Mouse (Mus musculus) neural tube, embryonic 12.5 days (tissue): Measurements from ENCODE around the gene Gm20388. TPM values are rescaled to one million over a fixed set of nuclear protein-coding genes. Genes with fewer than 3 reads are reported as not detected.
"Not testable (repeated sequence)": the region's sequence is repeated elsewhere in the genome, so short reads cannot be mapped to it uniquely, and the experiment has no call there.

Experiments
- ATAC-seq: fragments of 200-750 bp; cut with Nextera tagmentation; 2 replicates; pipeline ENCODE4 v1.8.0; 2017; ENCODE audit warnings: low read depth, mild to moderate bottlenecking, moderate TSS enrichment, moderate library complexity; ENCODE audit not compliant: low FRiP score
- H3K27ac ChIP-seq: fragments of 300-500 bp; sonication (generic); 2 replicates; pipeline ENCODE4 v1.5.1; 2016
- H3K27me3 ChIP-seq: fragments of 300-500 bp; sonication (generic); replicated peaks from 2 replicates; pipeline ENCODE4 v1.6.1; 2016; ENCODE audit warnings: mild to moderate bottlenecking
- H3K36me3 ChIP-seq: fragments of 300-500 bp; sonication (generic); 2 replicates; pipeline ENCODE4 v1.6.1; 2016; ENCODE audit warnings: mild to moderate bottlenecking
- H3K4me1 ChIP-seq: fragments of 300-500 bp; sonication (generic); 2 replicates; pipeline ENCODE4 v1.6.1; 2016
- H3K4me2 ChIP-seq: fragments of 300-500 bp; sonication (generic); replicated peaks from 2 replicates; pipeline ENCODE4 v1.6.1; 2016; ENCODE audit warnings: mild to moderate bottlenecking
- H3K4me3 ChIP-seq: fragments of 300-500 bp; sonication (generic); 2 replicates; pipeline ENCODE4 v1.5.1; 2016
- H3K9ac ChIP-seq: fragments of 300-500 bp; sonication (generic); 2 replicates; pipeline ENCODE4 v1.6.1; 2016; ENCODE audit warnings: mild to moderate bottlenecking
- H3K9me3 ChIP-seq: fragments of 300-500 bp; sonication (generic); 2 replicates; pipeline ENCODE4 v1.6.1; 2016; ENCODE audit warnings: mild to moderate bottlenecking
- WGBS: fragments of 180-500 bp; shearing (Covaris S2); methylation state at CpG from one replicate; pipeline ENCODE4 v1.1.7; 2016; 5-methylcytosine and 5-hydroxymethylcytosine counted together
- polyA plus RNA-seq: library from polyadenylated mRNA; unstranded; fragments of >200 nt; fragmentation: Nextera tagmentation; extraction: Ambion mirVana; gene quantifications from 2 replicates; pipeline ENCODE4 v1.2.1, GENCODE M21; 2016

Gm20388 gene
- polyA plus RNA-seq, 1 experiment from 2014 or later = not detected

- Histone ChIP-seq H3K27ac (no peak overlapping the region), H3K4me1 (peaks cover 36% of the 10 kb centered on the region), H3K9me3 (no peaks in the 10 kb centered on the region), H3K4me3 (no peak overlapping the region), H3K27me3 (no peaks in the 10 kb centered on the region), H3K36me3 (peaks cover 40% of the 10 kb centered on the region), H3K4me2 (no peak overlapping the region), H3K9ac (no peak overlapping the region)
- ATAC-seq = no peak
- 95% methylated on average over 16 of the region's 16 CpGs for WGBS
Measured at GRCm38 (mm10) chr8:122569996-122570395, 2659.4 kb downstream of the Gm20388 start.

- H3K36me3 ChIP-seq = peaks cover 40% of the 10 kb centered on the region
- no peak overlapping the region for H3K4me3 ChIP-seq
- H3K9ac ChIP-seq = no peak overlapping the region
- H3K27me3 ChIP-seq = no peaks in the 10 kb centered on the region
- peaks cover 48% of the 10 kb centered on the region for H3K4me1 ChIP-seq
- ATAC-seq = no peak
- H3K9me3 ChIP-seq = no peaks in the 10 kb centered on the region
- no peak overlapping the region for H3K4me2 ChIP-seq
- no peak overlapping the region for H3K27ac ChIP-seq
- 97% methylated on average over 11 of the region's 11 CpGs for WGBS
Measured at GRCm38 (mm10) chr8:122571153-122571552, 2660.5 kb downstream of the Gm20388 start.

- Histone ChIP-seq H3K4me2 (no peak overlapping the region), H3K9ac (no peak overlapping the region), H3K27me3 (no peaks in the 10 kb centered on the region), H3K4me3 (no peak overlapping the region), H3K9me3 (no peaks in the 10 kb centered on the region), H3K4me1 (peaks cover 44% of the 10 kb centered on the region), H3K27ac (no peak overlapping the region), H3K36me3 (peaks cover 40% of the 10 kb centered on the region)
- ATAC-seq = no peak
- WGBS = 95% methylated on average over 17 of the region's 17 CpGs
Measured at GRCm38 (mm10) chr8:122571750-122572267, 2661.2 kb downstream of the Gm20388 start.

GRCm38 (mm10) chr8:122572751-122573150, 2662.1 kb downstream of the Gm20388 start:
- Histone ChIP-seq H3K4me2 (no peak overlapping the region), H3K4me3 (no peak overlapping the region), H3K9ac (no peak overlapping the region), H3K9me3 (no peaks in the 10 kb centered on the region), H3K27ac (no peak overlapping the region), H3K4me1 (peaks cover 46% of the 10 kb centered on the region), H3K27me3 (no peaks in the 10 kb centered on the region), H3K36me3 (peaks cover 40% of the 10 kb centered on the region)
- 93% methylated on average over 3 of the region's 3 CpGs for WGBS
- no peak for ATAC-seq

- not testable (repeated sequence) for H3K4me2 ChIP-seq, H3K27me3 ChIP-seq, H3K9ac ChIP-seq, H3K9me3 ChIP-seq, H3K27ac ChIP-seq, H3K4me3 ChIP-seq, ATAC-seq
- H3K36me3 ChIP-seq = peaks cover 40% of the 10 kb centered on the region
- peaks cover 44% of the 10 kb centered on the region for H3K4me1 ChIP-seq
- 26% methylated on average over 4 of the region's 4 CpGs for WGBS
Measured at GRCm38 (mm10) chr8:122573176-122573575, 2662.5 kb downstream of the Gm20388 start.

GRCm38 (mm10) chr8:122573577-122573976, 2662.9 kb downstream of the Gm20388 start:
- no peak overlapping the region for H3K9ac ChIP-seq
- H3K4me1 ChIP-seq = peaks cover 40% of the 10 kb centered on the region
- H3K4me2 ChIP-seq = no peak overlapping the region
- no peak overlapping the region for H3K4me3 ChIP-seq
- no peaks in the 10 kb centered on the region for H3K27me3 ChIP-seq
- no peak overlapping the region for H3K27ac ChIP-seq
- peaks cover 40% of the 10 kb centered on the region for H3K36me3 ChIP-seq
- H3K9me3 ChIP-seq = no peaks in the 10 kb centered on the region
- no peak for ATAC-seq
- 56% methylated on average over 9 of the region's 9 CpGs for WGBS

- H3K4me2 ChIP-seq = no peak overlapping the region
Measured at GRCm38 (mm10) chr8:122574264-122574663, 2663.6 kb downstream of the Gm20388 start.

GRCm38 (mm10) chr8:122574667-122575251, 2664.1 kb downstream of the Gm20388 start:
- Histone ChIP-seq H3K36me3 (peaks cover 36% of the 10 kb centered on the region), H3K4me2 (peak overlapping the region; percentile 78), H3K9me3 (no peaks in the 10 kb centered on the region), H3K9ac (0 out of 2 replicates have a peak overlapping the region, but pooled peaks have one; percentile 5), H3K4me1 (peaks cover 32% of the 10 kb centered on the region), H3K4me3 (no peak overlapping the region), H3K27ac (no peak overlapping the region), H3K27me3 (no peaks in the 10 kb centered on the region)
- 39% methylated on average over 10 of the region's 10 CpGs for WGBS
- ATAC-seq = no peak

More at GRCm38 (mm10) chr8:122574264-122574663, 2663.6 kb downstream of the Gm20388 start:
- no peak overlapping the region for H3K4me3 ChIP-seq
- no peak overlapping the region for H3K27ac ChIP-seq
- peaks cover 36% of the 10 kb centered on the region for H3K4me1 ChIP-seq
- WGBS = 43% methylated on average over 3 of the region's 3 CpGs
- no peaks in the 10 kb centered on the region for H3K27me3 ChIP-seq
- no peak for ATAC-seq
- H3K9me3 ChIP-seq = no peaks in the 10 kb centered on the region
- H3K36me3 ChIP-seq = peaks cover 40% of the 10 kb centered on the region
- H3K9ac ChIP-seq = no peak overlapping the region

- ATAC-seq = no peak
- 82% methylated on average over 8 of the region's 8 CpGs for WGBS
- no peak overlapping the region for H3K4me3 ChIP-seq
Measured at GRCm38 (mm10) chr8:122575286-122575685, 2664.6 kb downstream of the Gm20388 start.

GRCm38 (mm10) chr8:122575735-122576647, 2665.3 kb downstream of the Gm20388 start:
- H3K9ac ChIP-seq = peak overlapping the region; percentile 74
- 17% methylated on average over 21 of the region's 21 CpGs for WGBS
- peak; percentile 45 for ATAC-seq
- peaks cover 23% of the 10 kb centered on the region for H3K36me3 ChIP-seq
- peak overlapping the region; percentile 78 for H3K4me2 ChIP-seq
- H3K27me3 ChIP-seq = no peaks in the 10 kb centered on the region
- H3K27ac ChIP-seq = no peak overlapping the region
- no peaks in the 10 kb centered on the region for H3K9me3 ChIP-seq
- peaks cover 32% of the 10 kb centered on the region for H3K4me1 ChIP-seq
- peak overlapping the region; percentile 51 for H3K4me3 ChIP-seq

More at GRCm38 (mm10) chr8:122575286-122575685, 2664.6 kb downstream of the Gm20388 start:
- peak overlapping the region; percentile 78 for H3K4me2 ChIP-seq
- H3K27me3 ChIP-seq = no peaks in the 10 kb centered on the region
- H3K36me3 ChIP-seq = peaks cover 30% of the 10 kb centered on the region
- H3K9ac ChIP-seq = peak overlapping the region; percentile 74; the same call in 1 of the 2 replicates
- no peak overlapping the region for H3K27ac ChIP-seq
- peaks cover 32% of the 10 kb centered on the region for H3K4me1 ChIP-seq
- no peaks in the 10 kb centered on the region for H3K9me3 ChIP-seq

GRCm38 (mm10) chr8:122576648-122577022, 2666.0 kb downstream of the Gm20388 start, which contains the start of gene Aprt:
Gene Aprt, minus strand, starts transcription at chr8:122576909.
- Histone ChIP-seq H3K27ac (no peak within 1 kb of the TSS), H3K4me3 (peak within 1 kb of the TSS; percentile 51), H3K36me3 (peaks cover 17% of the 10 kb centered on the region), H3K27me3 (no peaks in the 10 kb centered on the region), H3K9me3 (no peaks in the 10 kb centered on the region), H3K4me1 (peaks cover 32% of the 10 kb centered on the region), H3K4me2 (peak within 1 kb of the TSS; percentile 78), H3K9ac (peak within 1 kb of the TSS; percentile 74)
- ATAC-seq = peak; percentile 87
- WGBS = under 1% methylated on average over 39 of the region's 39 CpGs

- no peaks in the 10 kb centered on the region for H3K27me3 ChIP-seq
- no peaks in the 10 kb centered on the region for H3K9me3 ChIP-seq
- no peak overlapping the region for H3K9ac ChIP-seq
- ATAC-seq = peak; percentile 18; the same call in 1 of the 2 replicates
- peaks cover 12% of the 10 kb centered on the region for H3K36me3 ChIP-seq
- 0 out of 2 replicates have a peak overlapping the region, but pooled peaks have one; percentile 51 for H3K4me3 ChIP-seq
- WGBS = 44% methylated on average over 10 of the region's 10 CpGs
- no peak overlapping the region for H3K27ac ChIP-seq
- H3K4me1 ChIP-seq = peaks cover 32% of the 10 kb centered on the region
- H3K4me2 ChIP-seq = peak overlapping the region; percentile 78
Measured at GRCm38 (mm10) chr8:122577116-122577515, 2666.5 kb downstream of the Gm20388 start.
